Mouse (Mus musculus): ENCODE measurements around the gene Ppih.

The Ppih gene

DNA sequence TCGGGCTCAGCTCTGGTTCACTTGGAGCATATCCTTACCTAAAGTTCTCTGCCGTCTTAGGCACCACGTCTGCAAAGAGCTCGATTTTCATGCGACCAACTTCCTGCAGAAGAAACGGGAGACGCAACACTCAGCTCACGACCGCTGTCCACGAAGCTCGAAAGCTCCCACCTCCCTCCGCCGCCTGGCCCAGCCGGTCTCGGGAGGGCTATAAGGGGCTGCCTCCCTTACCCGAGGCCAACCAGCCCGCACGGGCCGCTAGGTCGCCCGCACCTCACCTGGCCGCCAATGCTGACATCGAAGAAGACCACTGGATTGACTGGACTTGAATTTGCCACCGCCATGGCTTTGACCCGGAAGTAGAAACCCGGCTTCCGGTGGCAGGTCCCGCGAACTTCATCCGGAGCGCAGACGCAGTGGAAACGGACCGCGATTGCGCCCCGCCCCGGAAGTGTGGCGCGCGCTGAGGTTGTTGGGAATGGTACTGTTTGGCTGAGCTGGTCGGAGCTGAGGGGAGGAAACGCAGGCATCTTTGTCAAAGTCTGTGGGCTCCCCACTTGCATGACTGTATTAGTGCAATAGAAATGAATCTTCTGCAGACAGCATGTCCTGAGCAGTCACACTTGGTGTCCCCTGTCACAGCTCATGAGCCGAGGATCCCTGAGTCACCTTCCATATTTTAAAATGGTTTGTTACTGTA, at the start of gene Ppih:
Gene Ppih, minus strand, starts transcription at position 416 of the 700 bp plus-strand sequence.
- peak; percentile 92 for DNase-seq (ENCODE audit: low read depth, low spot score)

DNA sequence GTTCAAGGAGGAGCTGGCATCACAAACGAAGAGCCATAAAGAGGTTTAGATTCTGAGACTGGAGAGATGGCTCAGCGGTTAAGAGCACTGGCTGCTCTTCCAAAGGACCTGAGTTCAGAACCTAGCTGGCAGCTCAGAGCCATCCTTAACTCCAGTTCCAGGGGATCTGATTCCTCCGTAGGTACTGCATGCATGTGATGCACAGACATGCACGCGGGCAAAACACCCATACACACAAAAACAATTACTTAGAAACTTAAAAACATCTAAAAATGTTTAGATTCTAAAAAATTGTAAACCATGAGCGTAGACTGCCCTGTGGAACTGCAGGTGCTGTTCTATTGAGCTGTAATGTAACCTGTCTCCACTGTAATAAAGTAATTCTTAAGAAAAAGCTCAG, 49.1 kb upstream of the Ppih start:
- DNase-seq (ENCODE audit: low read depth, low spot score): peak; percentile 73

DNA sequence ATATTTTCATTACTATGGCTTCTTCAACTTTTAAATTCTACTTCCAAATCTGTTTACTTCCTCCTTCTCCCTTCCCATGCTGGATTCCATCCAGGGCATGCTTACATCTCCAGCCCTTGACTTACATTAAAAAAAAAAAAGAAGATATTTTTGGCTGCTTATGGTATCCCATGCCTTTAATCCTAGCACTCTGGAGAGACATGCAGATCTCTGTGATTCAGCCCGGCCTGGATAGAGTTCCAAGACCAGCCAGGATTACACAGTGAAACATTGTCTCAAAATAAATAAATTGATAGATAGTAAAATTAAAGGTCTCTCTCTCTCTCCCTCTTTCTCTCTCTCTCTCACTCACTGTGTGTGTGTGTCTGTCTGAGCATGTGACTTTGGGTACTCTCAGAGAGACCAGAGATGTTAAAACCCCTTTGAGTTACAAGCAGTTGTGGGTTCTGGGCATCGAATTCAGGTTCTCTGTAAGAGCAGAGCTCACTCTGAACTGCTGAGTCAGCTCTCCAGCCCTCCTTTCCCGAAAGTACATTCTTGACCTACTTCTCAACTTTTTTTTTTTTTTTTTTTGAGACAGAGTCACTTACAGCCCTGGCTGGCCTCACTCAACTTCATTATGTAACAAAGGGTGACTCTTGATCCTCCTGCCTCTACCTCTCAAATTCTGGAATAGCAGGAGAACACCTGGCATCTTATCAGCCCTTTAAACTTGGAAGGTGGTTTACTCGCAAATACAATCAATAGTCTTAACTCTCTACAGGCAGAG, 46.6 kb upstream of the Ppih start:
- DNase-seq (ENCODE audit: low read depth, low spot score): no peak

DNA sequence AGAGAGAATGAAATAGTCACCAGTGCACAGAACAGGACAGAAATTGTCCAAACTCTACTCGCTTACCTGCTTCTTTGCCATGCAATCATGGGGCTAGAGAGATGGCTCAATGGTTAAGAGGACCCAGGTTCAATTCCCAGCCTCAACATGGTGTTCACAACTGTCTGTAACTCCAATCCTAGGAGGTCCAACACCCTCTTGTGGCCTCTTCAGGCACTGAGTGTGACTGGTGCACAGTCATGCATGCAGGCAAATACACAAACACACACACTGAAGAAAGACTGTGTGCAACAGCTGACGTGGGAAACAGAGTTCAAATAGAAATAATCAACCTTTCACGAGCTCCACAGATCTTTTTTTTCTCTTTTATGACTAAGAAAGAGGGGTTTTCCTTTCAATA, 41.9 kb upstream of the Ppih start:
- DNase-seq (ENCODE audit: low read depth, low spot score): peak; percentile 62

DNA sequence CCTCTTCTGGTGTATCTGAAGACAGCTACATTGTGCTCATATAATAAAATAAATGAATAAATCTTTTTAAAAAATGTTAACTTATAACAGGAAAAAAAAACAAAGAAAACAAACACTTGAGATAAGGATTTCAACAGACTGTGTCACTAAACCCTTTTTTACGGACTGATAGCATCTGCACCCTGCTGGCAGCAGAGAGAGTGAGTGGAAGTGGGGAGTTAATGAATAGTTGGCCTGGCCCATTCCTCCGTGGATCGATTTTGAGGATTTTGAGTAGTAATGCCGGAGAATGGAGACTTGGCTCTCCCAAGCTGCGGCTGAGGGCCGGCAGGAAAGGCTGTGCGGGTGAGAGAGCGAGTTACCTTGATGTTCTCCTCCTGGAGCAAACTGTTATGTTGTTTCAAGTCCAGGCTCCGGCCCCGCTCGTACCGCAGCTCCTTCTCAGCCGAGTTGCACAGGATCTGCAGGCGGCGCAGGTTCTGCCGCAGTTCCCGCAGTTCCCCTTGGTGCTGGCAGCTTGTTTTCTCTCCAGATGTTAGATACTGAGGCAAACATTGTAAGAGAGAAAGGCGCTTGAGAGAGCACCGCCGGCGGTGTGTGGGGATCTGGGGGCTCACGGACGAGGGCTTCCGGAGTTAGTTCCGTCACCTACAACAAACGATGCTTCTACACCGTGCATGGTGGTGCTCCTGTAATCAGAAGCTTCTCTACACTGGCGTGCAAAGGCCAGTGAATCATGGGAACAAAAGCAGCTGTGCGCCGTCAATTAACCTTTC, 39.0 kb upstream of the Ppih start:
- DNase-seq (ENCODE audit: low read depth, low spot score): peak; percentile 33

DNA sequence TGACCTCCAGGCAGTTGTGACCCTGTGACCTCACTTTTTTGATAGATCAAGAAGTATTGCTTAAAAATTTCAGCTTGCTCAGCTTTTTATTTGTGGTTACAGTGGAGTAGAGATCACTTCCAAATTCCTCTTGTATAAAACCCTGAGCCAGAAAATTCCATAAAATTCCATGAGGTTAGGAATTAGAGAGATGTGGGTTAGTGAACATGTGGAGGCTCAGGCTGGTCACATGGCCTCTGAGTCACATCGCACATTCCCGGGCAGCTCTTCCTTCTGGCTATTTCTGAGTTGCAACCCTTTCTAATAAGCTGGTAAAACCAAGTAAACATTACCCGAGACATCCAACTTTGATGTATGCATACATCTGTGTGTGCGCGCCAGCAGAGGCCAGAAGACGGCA, 25.2 kb upstream of the Ppih start:
- DNase-seq (ENCODE audit: low read depth, low spot score): no peak

DNA sequence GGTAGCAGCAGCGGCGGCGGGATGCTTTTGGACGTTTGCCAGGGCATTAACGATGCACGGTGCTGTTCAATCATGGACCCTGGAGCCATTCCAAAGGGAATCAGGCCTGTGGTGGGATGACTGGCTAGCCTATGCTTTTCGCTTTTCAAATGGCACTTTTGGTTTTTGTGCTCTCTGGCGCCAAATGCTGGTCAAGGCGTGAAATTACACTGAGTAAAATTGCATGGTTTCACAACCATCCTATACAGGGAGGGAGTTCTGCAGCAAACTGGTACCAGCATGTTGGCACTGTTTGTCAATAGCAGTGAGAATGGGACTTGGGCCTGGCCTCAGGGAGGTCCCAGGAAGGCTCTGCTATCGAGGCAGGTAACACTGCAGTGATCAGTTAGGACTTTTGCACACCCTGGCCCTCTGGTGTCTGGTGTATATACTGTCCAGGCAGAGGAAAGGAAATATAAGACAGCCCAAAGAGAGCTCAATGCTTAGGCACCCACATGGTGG, 18.6 kb upstream of the Ppih start:
- DNase-seq (ENCODE audit: low read depth, low spot score): peak; percentile 73

DNA sequence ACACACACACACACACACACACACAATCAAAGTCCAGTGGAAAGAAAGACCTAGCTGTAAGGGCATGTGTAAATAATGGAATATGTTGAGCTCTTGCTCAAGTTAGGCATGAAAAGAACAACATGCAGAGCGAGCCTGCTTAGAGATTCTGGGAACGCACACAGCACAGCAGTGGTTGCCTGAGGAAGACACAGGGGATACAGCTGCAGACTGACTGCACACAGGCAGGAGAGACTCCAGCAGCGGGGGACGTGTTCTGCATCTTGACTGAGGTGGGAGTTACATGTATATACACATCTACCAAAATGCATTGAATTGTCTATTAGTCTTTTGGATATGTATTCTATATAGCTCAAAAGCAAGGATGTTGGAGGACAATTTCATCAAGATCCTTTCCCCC, 18.1 kb upstream of the Ppih start:
- DNase-seq (ENCODE audit: low read depth, low spot score): no peak

DNA sequence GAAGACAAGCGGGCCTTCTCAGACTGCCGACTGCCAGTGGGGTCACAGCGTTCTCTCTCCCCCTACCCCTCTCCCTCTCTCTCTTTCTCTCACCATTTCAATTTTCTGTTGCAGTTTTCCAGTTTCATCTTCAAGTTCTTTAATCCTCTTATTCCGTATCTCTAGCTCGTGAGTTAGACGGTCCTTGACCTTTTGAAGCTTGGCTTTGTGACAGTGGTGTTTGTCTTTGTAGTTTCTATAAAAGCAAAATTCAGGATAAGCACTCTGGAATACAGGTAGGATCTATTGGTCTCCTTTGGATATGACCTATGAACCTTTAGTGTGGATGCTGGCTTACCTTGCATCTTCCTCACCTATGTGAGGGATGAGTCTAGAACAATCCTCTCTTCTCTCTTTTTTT, 13.1 kb upstream of the Ppih start:
- no peak for DNase-seq (ENCODE audit: low read depth, low spot score)

DNA sequence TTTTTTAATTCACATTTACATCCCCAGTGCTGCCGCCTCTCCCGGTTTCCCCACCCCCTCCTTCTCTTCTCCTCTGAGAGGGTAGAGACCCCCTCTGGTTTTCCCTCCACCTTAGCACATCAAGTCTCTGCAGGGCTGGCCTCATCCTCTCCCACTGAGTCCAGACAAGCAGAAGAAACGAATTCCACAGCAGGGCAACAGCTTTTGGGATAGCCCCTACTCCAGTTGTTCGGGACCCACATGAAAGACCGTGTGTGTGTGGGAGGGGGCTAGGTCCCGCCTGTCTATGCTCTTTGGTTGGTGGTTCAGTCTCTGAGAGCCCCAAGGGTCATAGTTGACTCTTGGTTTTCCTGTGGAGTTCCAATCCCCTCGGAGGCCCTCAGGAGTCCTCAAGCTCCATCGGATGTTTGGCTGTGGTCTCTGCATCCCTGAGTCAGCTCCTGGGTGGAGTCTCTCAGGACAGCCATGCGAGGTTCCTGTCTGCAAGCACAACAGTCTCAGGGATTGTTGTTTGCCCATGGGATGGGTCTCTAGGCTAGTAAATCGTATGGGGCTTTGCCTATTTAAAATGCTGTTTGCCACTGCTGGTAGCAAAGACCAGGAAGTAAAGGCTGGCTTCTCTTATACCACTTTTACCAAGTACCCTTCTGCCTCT, 677 bp upstream of the Ppih start:
- DNase-seq (ENCODE audit: low read depth, low spot score): peak; percentile 22

DNA sequence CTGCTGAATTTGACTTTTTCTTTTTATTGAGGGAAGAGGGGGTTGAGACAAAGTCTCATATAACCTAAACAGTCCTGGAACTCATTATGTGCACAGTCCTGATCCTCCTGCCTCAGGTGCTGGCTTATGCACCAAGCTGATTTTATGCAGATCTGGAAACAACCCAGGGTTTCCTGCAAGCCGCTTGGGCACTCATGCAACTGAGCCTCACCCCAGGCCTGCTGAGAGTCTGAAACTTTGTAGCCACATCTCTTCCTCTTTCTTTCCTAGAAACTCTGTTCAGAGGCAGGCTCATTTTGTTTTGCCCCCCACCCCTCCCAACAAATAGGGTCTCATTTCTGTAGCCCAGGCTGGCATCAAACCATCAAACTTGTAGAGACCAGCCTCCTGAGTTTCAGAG, 6.6 kb downstream of the Ppih start:
- DNase-seq (ENCODE audit: low read depth, low spot score): no peak

DNA sequence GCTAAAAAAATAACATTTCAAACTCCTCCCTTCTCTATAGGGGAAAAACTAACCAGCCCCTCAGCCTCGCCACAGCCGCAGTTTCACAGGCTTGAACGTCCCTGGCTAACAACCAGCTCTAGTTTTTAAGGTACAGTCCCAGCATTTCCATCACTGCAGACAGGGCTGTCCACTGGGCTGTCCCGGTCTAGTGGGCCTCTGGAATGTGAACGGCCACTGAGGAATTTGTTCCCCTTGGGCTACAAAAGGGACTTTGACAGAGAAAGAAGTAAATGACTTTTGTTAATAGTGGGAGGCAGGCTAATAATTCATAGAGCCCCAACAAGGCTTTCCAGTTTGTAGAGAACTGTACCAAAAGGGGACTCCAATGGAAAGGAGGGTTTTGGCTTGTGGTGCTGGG, 14.9 kb downstream of the Ppih start:
- no peak for DNase-seq (ENCODE audit: low read depth, low spot score)

DNA sequence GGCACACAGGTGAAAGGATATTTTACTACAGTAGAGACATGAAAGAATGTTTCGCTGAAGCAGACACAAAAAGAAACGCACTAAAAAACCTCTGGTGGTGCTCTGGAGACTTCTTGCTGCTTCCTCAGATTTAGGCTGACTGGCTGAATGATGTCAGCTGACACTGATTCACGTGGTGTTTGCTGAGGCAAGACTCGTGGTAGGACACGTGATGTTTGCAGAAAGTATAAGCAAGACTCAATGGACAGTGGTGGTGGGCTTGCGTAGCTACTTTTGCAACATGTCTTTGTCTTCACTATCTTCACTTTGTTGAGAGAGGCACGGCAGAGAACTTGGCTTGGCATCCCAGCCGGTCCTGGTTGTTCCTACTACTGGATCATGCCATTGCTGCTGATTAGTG, 17.1 kb downstream of the Ppih start:
- no peak for DNase-seq (ENCODE audit: low read depth, low spot score)

DNA sequence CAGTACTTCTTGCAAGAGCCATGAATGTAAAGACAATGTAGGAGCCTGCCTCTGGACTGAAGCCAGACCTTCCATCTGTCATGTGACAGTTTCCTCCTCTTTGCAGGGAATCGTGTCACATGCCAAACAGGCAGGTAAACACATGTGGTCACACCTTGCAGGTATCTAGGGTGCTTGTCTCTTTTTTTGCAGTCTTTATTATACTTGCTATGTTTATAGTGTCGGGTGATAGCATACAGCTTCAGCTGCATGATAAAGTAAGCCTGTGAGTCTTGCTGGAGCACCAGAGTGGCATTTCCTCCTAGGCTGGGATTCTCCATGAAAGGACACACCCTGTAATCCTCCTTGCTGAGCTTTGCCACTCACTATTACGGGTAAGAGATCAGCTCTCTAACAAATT, 18.6 kb downstream of the Ppih start:
- no peak for DNase-seq (ENCODE audit: low read depth, low spot score)

DNA sequence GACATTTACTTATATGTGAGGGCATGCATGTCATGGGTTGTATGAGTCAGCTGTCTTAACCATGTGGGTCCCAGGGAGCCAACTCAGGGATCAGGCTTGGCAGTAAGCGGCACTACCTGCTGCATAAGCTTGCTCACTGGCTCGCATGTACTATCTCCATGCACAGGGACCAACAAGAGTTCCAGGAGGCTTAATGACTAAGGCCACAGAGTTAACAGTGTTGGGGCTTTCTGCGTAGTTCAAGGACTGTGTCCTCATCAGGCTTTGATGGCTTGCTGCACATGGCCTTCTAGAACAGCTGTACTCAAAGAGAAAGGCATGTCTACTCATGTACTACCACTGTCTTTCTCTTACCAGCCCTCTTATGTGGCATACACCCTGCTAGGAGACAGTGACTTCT, 19.6 kb downstream of the Ppih start:
- no peak for DNase-seq (ENCODE audit: low read depth, low spot score)

DNA sequence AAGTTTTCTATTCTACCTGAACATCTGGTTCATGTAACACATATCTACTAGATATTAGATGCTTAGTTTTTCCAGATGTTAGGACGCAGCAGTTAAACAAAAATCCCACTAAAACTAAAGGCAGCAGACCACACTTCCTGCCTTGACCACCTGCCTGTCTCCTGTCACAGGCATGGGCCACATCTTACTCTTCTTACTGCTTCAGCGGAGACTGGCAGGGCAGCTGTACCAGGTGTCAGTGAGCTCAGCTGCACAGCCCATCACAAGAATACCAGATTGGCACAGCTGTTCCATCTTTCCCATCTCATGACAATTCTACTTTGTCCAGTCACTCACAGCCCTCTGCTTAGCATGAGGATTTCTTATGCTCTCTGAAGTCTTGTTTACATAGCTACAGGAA, 23.0 kb downstream of the Ppih start:
- DNase-seq (ENCODE audit: low read depth, low spot score): no peak

DNA sequence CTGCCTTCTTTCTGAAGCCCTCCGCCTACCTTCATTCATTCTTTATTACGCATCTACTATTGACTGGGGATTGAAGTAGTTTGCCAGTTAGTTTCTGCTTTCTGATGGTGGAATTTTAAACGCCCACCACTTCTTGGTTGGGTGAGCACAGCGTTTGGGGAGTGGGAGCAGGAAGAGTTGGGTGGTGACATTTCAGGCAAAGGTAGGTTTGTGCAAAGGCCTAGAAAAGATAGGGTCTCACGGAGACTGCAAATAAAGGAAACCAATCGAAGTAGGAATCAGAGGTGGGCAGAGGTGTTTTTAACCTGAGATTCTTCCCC, 25.3 kb downstream of the Ppih start:
- no peak for DNase-seq (ENCODE audit: low read depth, low spot score)

DNA sequence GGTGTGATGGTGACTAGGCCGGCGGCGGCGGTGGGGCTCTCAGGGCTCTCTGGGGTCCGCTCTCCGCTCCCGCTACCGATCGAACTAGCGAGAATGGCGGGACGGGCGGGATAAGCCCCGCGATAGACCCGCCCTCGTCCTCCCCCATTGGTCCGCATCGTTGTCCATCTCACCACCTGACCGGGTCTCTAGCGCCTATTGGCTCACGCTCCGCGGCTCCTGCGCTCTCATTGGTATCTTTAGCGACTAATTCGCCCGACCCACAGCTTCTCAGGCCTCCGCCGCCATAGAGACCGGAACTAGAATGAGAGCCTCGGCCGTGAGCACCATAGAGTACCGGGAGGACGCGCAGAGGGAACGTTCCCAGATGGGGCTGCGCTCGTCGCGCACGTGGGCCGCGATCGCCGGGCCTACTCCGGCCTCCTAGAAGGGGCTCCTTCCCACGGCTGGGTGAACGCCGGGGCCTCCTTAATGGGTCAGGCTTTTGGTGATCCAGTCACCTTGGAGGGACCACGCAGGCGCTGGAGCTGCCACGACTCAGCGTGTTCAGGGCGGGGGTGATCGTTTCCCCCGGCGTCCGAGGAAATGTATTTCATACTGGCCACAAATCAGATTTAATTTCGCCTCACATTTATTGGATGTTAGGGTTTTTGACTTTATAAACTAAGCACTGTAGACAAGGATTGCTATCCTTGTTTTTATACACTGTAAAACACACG, 25.8 kb downstream of the Ppih start, which contains the start of gene Ybx1:
Gene Ybx1, minus strand, starts transcription at position 190 of the 719 bp plus-strand sequence.
- DNase-seq (ENCODE audit: low read depth, low spot score): peak; percentile 98

DNA sequence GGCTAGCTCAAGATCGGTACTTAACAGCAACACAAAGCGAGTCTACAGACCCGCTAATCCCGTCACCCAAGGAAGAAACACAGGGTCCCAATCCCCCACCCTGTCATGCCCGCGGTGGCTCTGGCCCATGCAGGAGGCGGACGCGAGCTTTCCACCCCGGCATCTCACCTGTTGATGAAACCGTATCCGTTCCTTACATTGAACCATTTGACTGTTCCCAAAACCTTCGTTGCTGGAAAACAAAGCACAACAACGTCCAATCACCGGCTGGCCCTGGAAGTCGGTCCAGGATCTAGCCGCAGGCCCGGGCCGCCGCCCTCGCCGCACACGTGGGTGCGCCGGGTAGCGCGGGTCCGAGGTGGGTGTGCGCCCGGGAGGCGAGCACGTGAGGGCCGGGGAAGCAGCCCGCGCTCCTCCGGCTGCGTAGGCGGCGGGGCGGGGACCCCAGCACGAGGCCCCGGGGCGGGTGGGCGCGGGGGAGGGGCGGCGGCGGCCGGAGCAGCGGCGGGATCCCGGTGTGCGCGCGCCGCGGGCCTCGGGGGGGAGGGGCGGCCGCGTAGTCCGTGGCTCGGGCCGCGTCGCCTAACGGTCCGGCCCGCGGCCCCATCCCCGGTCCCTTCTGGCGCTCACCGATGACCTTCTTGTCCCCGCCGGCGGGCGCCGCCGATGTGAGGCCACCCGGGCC, 26.6 kb downstream of the Ppih start:
- DNase-seq (ENCODE audit: low read depth, low spot score): no peak

DNA sequence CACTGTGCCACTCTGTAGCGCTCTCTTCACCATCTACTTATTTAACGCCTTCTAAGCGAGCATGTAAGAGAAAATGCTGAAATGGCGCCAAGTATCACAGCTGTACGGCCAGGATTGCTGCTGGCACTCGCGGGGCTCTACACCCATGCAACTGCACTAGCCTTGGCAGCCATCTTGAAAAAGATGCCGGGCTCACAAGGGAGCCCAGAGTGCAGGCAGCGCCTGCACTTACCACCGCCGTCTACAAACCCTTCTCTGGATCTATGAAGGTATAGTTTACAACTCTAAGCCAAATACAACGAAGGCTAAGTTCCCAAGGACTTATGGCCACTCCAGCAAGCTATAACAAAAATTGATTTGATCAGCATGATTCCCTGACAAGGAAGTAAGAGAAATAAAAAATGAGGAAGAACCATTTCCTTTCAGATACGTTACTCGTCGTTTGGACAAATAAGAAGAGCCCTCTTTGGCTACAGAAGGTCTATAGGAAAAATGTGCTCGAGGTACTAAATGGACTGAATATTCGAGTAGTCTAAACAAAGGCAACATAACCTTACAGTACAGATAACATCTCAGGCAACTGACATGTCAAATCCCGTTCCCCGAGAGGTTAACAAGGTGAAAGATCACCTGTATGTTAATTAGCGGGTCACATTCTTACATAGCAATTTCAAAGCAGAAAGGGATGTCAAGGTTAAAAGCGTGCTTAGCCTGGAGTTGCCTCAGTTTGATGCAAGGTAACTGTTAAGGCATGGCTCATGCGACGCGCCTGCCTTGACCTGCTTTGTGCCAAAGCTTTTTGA, 27.4 kb downstream of the Ppih start:
- peak; percentile 60 for DNase-seq (ENCODE audit: low read depth, low spot score)

Data from ES-CJ7 (cell line).